Mouse (Mus musculus) midbrain, embryonic 14.5 days (tissue): ENCODE measurements around the gene Lrrc49. TPM values are rescaled to one million over a fixed set of nuclear protein-coding genes. Genes with fewer than 3 reads are reported as not detected.
A peak's percentile ranks its signal among the peaks of the same experiment; 100 is the strongest.

Experiments
- ATAC-seq: fragments of 200-750 bp; cut with Nextera tagmentation; 2 replicates; pipeline ENCODE4 v1.8.0; 2017; ENCODE audit warnings: moderate number of reproducible peaks, moderate library complexity; ENCODE audit not compliant: low FRiP score, low TSS enrichment
- DNase-seq: peaks from one replicate; pipeline ENCODE4 v3.0.0-alpha.2; 2015
- H3K27ac ChIP-seq: fragments of 300-500 bp; sonication (generic); replicated peaks from 2 replicates; pipeline ENCODE4 v1.5.1; 2014; ENCODE audit warnings: mild to moderate bottlenecking, low read depth, low read length, moderate library complexity
- H3K27me3 ChIP-seq: fragments of 300-500 bp; sonication (generic); 2 replicates; pipeline ENCODE4 v1.6.1; 2014; ENCODE audit warnings: low read length, control low read depth, mixed read lengths; ENCODE audit not compliant: control insufficient read depth, insufficient read depth
- H3K36me3 ChIP-seq: fragments of 300-500 bp; sonication (generic); 2 replicates; pipeline ENCODE4 v1.6.1; 2014; ENCODE audit warnings: low read length, control low read depth; ENCODE audit not compliant: control insufficient read depth, insufficient read depth
- H3K4me1 ChIP-seq: fragments of 300-500 bp; sonication (generic); 2 replicates; pipeline ENCODE4 v1.6.1; 2014; ENCODE audit warnings: mild to moderate bottlenecking, antibody characterized with exemption, low read length, control low read depth; ENCODE audit not compliant: control insufficient read depth, insufficient read depth
- H3K4me2 ChIP-seq: fragments of 300-500 bp; sonication (generic); 2 replicates; pipeline ENCODE4 v1.6.1; 2014; ENCODE audit warnings: mild to moderate bottlenecking, low read length, moderate library complexity
- H3K4me3 ChIP-seq: fragments of 300-500 bp; sonication (generic); replicated peaks from 2 replicates; pipeline ENCODE4 v1.5.1; 2014; ENCODE audit warnings: low read depth, low read length
- H3K9ac ChIP-seq: fragments of 300-500 bp; sonication (generic); replicated peaks from 2 replicates; pipeline ENCODE4 v1.6.1; 2014; ENCODE audit warnings: mild to moderate bottlenecking, low read length, moderate library complexity
- H3K9me3 ChIP-seq: fragments of 300-500 bp; sonication (generic); 2 replicates; pipeline ENCODE4 v1.6.1; 2016; ENCODE audit warnings: low read length, control low read depth, mixed read lengths; ENCODE audit not compliant: control insufficient read depth
- WGBS: fragments of 180-500 bp; shearing (Covaris S2); extraction: QIAGEN DNeasy Blood & Tissue Kit; methylation state at CpG from one replicate; pipeline ENCODE4 v1.1.7; 2014; 5-methylcytosine and 5-hydroxymethylcytosine counted together
- polyA plus RNA-seq: library from polyadenylated mRNA; unstranded; fragments of >200 nt; fragmentation: Nextera tagmentation; extraction: Ambion mirVana; gene quantifications from 2 replicates; pipeline ENCODE4 v1.2.1, GENCODE M21; 2014

The Lrrc49 gene
- polyA plus RNA-seq, 1 experiment from 2014 or later = 90.8 TPM

DNA sequence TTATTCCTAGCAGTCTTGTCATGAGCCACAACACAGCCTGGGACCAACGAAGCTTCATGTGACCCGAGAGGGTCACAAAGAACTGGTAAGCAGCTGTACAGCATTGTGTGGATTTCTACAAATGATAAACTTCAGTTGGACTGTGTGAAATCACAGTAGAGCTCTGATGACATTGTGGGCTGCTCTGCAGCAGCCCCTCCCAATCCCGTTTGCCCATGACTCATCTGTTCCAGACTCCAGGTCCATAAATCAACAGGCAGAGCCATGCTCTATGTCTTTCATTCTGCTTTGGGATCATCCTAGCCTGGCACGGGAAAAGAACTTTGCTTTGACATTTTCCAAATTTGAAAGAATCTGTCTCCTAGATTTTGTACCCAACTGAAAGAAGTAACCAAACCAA, 4.7 kb upstream of the Lrrc49 start:
- Histone ChIP-seq H3K4me2 (no peak overlapping the region), H3K4me1 (no peaks in the 10 kb centered on the region), H3K27me3 (no peaks in the 10 kb centered on the region), H3K36me3 (no peaks in the 10 kb centered on the region), H3K4me3 (no peak overlapping the region), H3K9ac (no peak overlapping the region), H3K27ac (no peak overlapping the region), H3K9me3 (no peaks in the 10 kb centered on the region)
- DNase-seq = no peak
- ATAC-seq = no peak
- WGBS = 79% methylated on average over 4 of the region's 4 CpGs

DNA sequence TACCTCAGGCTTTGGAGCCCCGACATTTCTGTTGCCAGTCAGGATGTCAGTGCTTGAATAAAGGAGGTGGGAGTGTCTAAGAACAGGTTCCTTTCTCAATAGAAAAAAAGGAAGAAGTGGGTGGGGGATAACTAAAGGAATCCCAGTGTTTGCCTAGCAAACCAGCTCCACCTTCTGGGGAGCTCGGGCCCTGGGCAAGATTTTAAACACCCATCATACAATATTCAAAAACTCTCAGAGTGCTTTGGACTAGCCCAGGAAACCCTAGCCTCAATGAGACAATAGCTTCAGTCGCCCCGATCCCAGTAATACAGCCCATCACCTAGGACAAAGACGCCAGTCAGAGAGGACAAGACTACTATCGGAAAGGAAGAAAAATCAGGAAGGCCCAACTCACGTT, 543 bp downstream of the Lrrc49 start:
- H3K9ac ChIP-seq = peak overlapping the region; percentile 59
- H3K36me3 ChIP-seq = peaks cover 23% of the 10 kb centered on the region
- peak; percentile 79 for DNase-seq
- peak overlapping the region; percentile 98 for H3K27ac ChIP-seq
- no peaks in the 10 kb centered on the region for H3K27me3 ChIP-seq
- ATAC-seq = peak; percentile 71; the same call in 1 of the 2 replicates
- H3K4me1 ChIP-seq = peaks cover 10% of the 10 kb centered on the region
- WGBS = under 1% methylated on average over 7 of the region's 7 CpGs
- H3K4me2 ChIP-seq = peak overlapping the region; percentile 63
- no peaks in the 10 kb centered on the region for H3K9me3 ChIP-seq
- H3K4me3 ChIP-seq = peak overlapping the region; percentile 53

DNA sequence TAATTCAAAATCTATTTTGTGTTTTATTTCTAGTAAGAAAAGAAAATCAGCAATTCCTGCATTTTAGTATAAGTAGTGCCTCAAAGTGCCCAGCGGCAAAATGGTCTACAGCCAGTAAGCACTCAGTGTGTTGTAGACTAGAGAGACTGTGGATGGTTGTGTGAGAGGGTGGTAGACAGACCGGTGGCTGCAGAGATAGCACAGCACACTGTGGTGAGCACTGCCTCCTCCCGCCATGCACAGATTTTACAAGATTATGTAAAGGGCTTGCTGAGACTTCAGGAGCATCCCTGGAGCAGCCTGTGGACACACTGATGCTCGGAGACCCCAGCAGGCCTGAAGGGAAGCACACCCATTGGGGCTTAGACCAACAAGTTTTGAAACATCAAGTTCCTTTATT, 5.2 kb downstream of the Lrrc49 start:
- peaks cover 10% of the 10 kb centered on the region for H3K4me1 ChIP-seq
- ATAC-seq (no peak), DNase-seq (no peak)
- no peak overlapping the region for H3K4me2 ChIP-seq
- no peak overlapping the region for H3K4me3 ChIP-seq
- H3K27ac ChIP-seq = no peak overlapping the region
- WGBS = 92% methylated on average over 4 of the region's 4 CpGs
- peaks cover 65% of the 10 kb centered on the region for H3K36me3 ChIP-seq
- H3K9ac ChIP-seq = no peak overlapping the region
- no peaks in the 10 kb centered on the region for H3K27me3 ChIP-seq
- H3K9me3 ChIP-seq = no peaks in the 10 kb centered on the region

DNA sequence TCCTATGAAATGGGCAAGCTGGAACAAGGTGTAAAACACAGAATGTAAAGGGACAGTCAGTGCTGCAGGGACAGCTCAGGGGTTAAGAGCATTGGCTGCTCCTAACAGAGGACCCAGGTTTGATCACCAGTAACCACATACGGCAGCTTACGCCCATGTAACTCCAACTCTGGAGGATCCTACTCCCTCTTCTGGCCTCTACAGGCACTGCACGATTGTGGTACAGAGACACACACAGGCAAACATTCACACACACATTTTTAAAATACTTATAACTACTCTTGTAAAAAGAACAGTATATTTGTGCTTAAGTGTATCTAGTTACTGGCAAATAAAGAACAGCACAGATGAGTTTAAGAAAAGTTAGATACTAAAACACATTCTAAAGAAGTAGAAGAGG, 7.0 kb downstream of the Lrrc49 start:
- Histone ChIP-seq H3K4me2 (no peak overlapping the region), H3K4me3 (no peak overlapping the region), H3K27ac (no peak overlapping the region), H3K36me3 (peaks cover 82% of the 10 kb centered on the region), H3K9ac (no peak overlapping the region), H3K9me3 (no peaks in the 10 kb centered on the region), H3K27me3 (no peaks in the 10 kb centered on the region), H3K4me1 (peaks cover 4% of the 10 kb centered on the region)
- 86% methylated on average over 3 of the region's 3 CpGs for WGBS
- ATAC-seq (no peak), DNase-seq (peak; percentile 17)

DNA sequence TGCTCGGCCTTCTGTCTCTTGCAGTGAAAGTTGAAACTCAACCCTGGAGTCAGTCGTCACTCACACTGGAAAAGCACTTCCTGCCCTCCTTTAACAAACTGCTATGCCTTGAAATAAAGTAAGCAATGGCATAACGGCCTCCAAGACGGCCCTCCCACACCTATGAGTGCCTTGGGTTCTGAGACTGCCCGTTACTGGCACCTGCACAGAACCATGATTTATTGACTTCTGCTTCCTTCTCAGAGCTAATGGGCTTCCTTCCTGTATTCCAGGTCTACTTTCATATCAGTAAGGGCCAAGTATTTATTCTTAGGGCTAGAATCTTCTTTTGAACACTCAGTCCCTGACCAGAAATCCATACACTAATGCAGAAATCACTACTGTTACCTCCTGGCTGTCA, 9.0 kb downstream of the Lrrc49 start:
- H3K4me1 ChIP-seq = no peaks in the 10 kb centered on the region
- no peak overlapping the region for H3K9ac ChIP-seq
- peaks cover 87% of the 10 kb centered on the region for H3K36me3 ChIP-seq
- no peak overlapping the region for H3K4me3 ChIP-seq
- no peak for DNase-seq
- H3K27ac ChIP-seq = no peak overlapping the region
- 93% methylated on average over 5 of the region's 5 CpGs for WGBS
- no peak for ATAC-seq
- no peaks in the 10 kb centered on the region for H3K27me3 ChIP-seq
- no peaks in the 10 kb centered on the region for H3K9me3 ChIP-seq
- no peak overlapping the region for H3K4me2 ChIP-seq

DNA sequence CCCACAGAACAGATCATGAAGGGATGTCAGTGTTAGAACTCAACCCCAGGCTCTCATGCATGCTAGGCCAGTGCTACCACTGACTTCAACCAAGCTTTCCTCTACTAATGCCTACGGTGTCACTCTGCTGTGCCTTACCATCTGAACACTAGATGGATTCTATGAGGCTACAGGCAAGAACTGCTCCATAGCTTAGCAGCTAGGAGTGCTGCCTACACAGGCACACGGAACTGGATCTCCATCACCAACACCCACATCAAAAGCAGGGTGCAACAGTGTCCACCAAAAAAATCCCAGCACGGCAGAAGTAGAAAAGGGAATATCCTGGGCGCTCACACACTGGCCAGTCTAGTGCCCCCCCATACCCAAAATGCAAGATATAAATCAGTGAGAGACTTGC, 11.5 kb downstream of the Lrrc49 start:
- H3K4me3 ChIP-seq = no peak overlapping the region
- H3K27ac ChIP-seq = no peak overlapping the region
- H3K4me1 ChIP-seq = no peaks in the 10 kb centered on the region
- no peak for ATAC-seq
- no peaks in the 10 kb centered on the region for H3K9me3 ChIP-seq
- 97% methylated on average over 4 of the region's 4 CpGs for WGBS
- no peaks in the 10 kb centered on the region for H3K27me3 ChIP-seq
- no peak for DNase-seq
- peaks cover 81% of the 10 kb centered on the region for H3K36me3 ChIP-seq
- no peak overlapping the region for H3K4me2 ChIP-seq
- no peak overlapping the region for H3K9ac ChIP-seq

DNA sequence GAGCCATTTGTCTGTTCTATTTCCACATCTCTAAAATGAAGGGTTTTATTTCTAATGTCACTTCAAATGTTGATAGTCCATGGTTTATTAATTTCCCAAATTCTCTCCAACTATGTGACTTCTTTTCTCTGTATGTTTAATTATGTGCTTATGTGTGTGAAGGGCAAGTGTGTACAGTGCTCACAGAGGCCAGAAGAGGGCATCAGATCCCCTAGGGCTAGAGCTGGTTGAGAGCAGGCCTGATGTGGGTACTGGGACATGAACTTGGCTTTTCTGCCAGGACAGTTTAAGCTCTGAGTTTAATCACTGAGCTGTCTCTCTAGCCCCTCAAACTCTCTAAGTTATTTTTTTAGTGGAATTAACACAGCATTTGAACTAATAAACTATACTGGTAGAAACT, 13.2 kb downstream of the Lrrc49 start:
- Histone ChIP-seq H3K4me2 (no peak overlapping the region), H3K4me1 (no peaks in the 10 kb centered on the region), H3K27ac (no peak overlapping the region), H3K36me3 (peaks cover 78% of the 10 kb centered on the region), H3K9me3 (no peaks in the 10 kb centered on the region), H3K27me3 (no peaks in the 10 kb centered on the region), H3K9ac (no peak overlapping the region), H3K4me3 (no peak overlapping the region)
- peak; percentile 11 for DNase-seq
- no peak for ATAC-seq

DNA sequence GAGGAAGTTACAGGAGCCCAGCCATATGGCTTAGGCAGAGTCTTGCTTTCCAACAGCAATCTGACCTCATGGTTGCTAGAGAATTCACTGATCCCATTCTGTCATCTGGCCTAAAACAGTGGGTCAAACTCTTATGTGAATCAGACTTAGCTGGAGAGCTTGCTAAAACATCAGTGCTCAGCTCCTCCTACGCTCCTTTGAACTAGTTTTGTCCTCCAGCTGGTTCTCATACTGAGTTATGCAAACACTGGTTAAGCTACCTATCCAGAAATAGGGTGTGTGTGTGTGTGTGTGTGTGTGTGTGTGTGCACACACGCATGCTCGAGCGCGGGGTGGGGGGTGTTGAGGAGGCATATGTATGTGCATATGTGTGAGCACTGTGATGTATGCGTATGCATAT, 15.4 kb downstream of the Lrrc49 start:
- no peaks in the 10 kb centered on the region for H3K27me3 ChIP-seq
- no peak overlapping the region for H3K9ac ChIP-seq
- ATAC-seq (no peak), DNase-seq (no peak)
- peaks cover 77% of the 10 kb centered on the region for H3K36me3 ChIP-seq
- H3K4me3 ChIP-seq = no peak overlapping the region
- H3K27ac ChIP-seq = no peak overlapping the region
- H3K4me1 ChIP-seq = no peaks in the 10 kb centered on the region
- H3K9me3 ChIP-seq = no peaks in the 10 kb centered on the region
- H3K4me2 ChIP-seq = no peak overlapping the region
- WGBS = 98% methylated on average over 6 of the region's 6 CpGs

DNA sequence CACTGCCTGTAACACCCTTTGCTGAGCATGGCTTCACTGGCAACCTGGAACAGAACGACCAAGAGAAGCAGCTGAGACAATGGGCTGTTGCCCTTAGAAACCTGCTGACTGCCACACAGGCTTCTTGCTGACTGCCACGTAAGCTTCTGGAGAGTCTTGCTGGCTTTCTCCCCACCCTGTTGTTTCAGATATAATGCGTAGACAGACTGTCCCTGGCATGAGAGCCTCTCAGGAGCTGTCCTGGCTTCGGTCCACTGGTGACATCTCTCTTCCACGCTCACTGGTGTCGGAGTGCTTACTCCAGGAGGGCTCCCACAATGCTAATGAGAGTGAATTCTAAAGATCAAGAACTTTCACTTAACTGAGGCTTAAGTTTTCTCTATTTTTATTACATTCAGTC, 19.1 kb downstream of the Lrrc49 start:
- no peak overlapping the region for H3K4me3 ChIP-seq
- DNase-seq = no peak
- no peak for ATAC-seq
- no peaks in the 10 kb centered on the region for H3K4me1 ChIP-seq
- H3K27ac ChIP-seq = no peak overlapping the region
- H3K36me3 ChIP-seq = peaks cover 77% of the 10 kb centered on the region
- H3K4me2 ChIP-seq = no peak overlapping the region
- no peak overlapping the region for H3K9ac ChIP-seq
- H3K9me3 ChIP-seq = no peaks in the 10 kb centered on the region
- no peaks in the 10 kb centered on the region for H3K27me3 ChIP-seq
- 70% methylated on average over 6 of the region's 6 CpGs for WGBS
